Mouse (Mus musculus) neural tube, embryonic 14.5 days (tissue): Measurements from ENCODE around the gene Nup107. TPM values are rescaled to one million over a fixed set of nuclear protein-coding genes. Genes with fewer than 3 reads are reported as not detected.

Experiments used
- ATAC-seq: fragments of 200-750 bp; cut with Nextera tagmentation; 2 replicates; pipeline ENCODE4 v1.8.0; 2017; ENCODE audit warnings: low read depth, mild to moderate bottlenecking, moderate TSS enrichment, moderate library complexity
- H3K27ac ChIP-seq: fragments of 300-500 bp; sonication (generic); 2 replicates; pipeline ENCODE4 v1.5.1; 2014; ENCODE audit warnings: low read depth, mild to moderate bottlenecking, control low read depth, low read length, moderate library complexity, mixed read lengths
- H3K27me3 ChIP-seq: fragments of 300-500 bp; sonication (generic); 2 replicates; pipeline ENCODE4 v1.6.1; 2014; ENCODE audit warnings: low read length; ENCODE audit not compliant: control insufficient read depth, insufficient read depth
- H3K36me3 ChIP-seq: fragments of 300-500 bp; sonication (generic); 2 replicates; pipeline ENCODE4 v1.6.1; 2014; ENCODE audit warnings: low read length, mixed read lengths; ENCODE audit not compliant: control insufficient read depth, insufficient read depth
- H3K4me1 ChIP-seq: fragments of 300-500 bp; sonication (generic); 2 replicates; pipeline ENCODE4 v1.6.1; 2014; ENCODE audit warnings: low read length; ENCODE audit not compliant: control insufficient read depth, insufficient read depth
- H3K4me2 ChIP-seq: fragments of 300-500 bp; sonication (generic); 2 replicates; pipeline ENCODE4 v1.6.1; 2014; ENCODE audit warnings: mild to moderate bottlenecking, low read depth, low read length, control low read depth
- H3K4me3 ChIP-seq: fragments of 300-500 bp; sonication (generic); 2 replicates; pipeline ENCODE4 v1.5.1; 2014; ENCODE audit warnings: low read depth, low read length, control low read depth, mixed read lengths
- H3K9ac ChIP-seq: fragments of 300-500 bp; sonication (generic); replicated peaks from 2 replicates; pipeline ENCODE4 v1.6.1; 2014; ENCODE audit warnings: low read depth, mild to moderate bottlenecking, control low read depth, low read length, mixed read lengths
- H3K9me3 ChIP-seq: fragments of 300-500 bp; sonication (generic); 2 replicates; pipeline ENCODE4 v1.6.1; 2016; ENCODE audit warnings: low read length; ENCODE audit not compliant: control insufficient read depth
- WGBS: fragments of 180-500 bp; shearing (Covaris S2); extraction: QIAGEN DNeasy Blood & Tissue Kit; methylation state at CpG from one replicate; pipeline ENCODE4 v1.1.7; 2014; 5-methylcytosine and 5-hydroxymethylcytosine counted together
- polyA plus RNA-seq: library from polyadenylated mRNA; unstranded; fragments of >200 nt; fragmentation: Nextera tagmentation; extraction: Ambion mirVana; gene quantifications from 2 replicates; pipeline ENCODE4 v1.2.1, GENCODE M21; 2014

Nup107 gene
- polyA plus RNA-seq, 1 experiment from 2014 or later = 34.5 TPM

- 98% methylated on average over 7 of the region's 7 CpGs for WGBS
- Histone ChIP-seq H3K4me2 (no peak overlapping the region), H3K4me3 (no peak overlapping the region), H3K9ac (no peak overlapping the region), H3K9me3 (no peaks in the 10 kb centered on the region), H3K36me3 (peaks cover 26% of the 10 kb centered on the region), H3K27me3 (no peaks in the 10 kb centered on the region), H3K27ac (no peak overlapping the region), H3K4me1 (no peaks in the 10 kb centered on the region)
- ATAC-seq = no peak
Observed at GRCm38 (mm10) chr10:117752304-117752821, 40.1 kb downstream of the Nup107 start.

GRCm38 (mm10) chr10:117751744-117752143 lies 40.8 kb downstream of the Nup107 start:
- no peak for ATAC-seq
- Histone ChIP-seq H3K4me3 (no peak overlapping the region), H3K27ac (no peak overlapping the region), H3K9me3 (no peaks in the 10 kb centered on the region), H3K9ac (no peak overlapping the region), H3K27me3 (no peaks in the 10 kb centered on the region), H3K4me2 (no peak overlapping the region), H3K4me1 (no peaks in the 10 kb centered on the region), H3K36me3 (peaks cover 25% of the 10 kb centered on the region)
- 95% methylated on average over 6 of the region's 6 CpGs for WGBS

GRCm38 (mm10) chr10:117751282-117751610 lies 41.3 kb downstream of the Nup107 start:
- Histone ChIP-seq H3K36me3 (peaks cover 22% of the 10 kb centered on the region), H3K9ac (no peak overlapping the region)

GRCm38 (mm10) chr10:117750529-117751281 lies 41.8 kb downstream of the Nup107 start:
- no peaks in the 10 kb centered on the region for H3K4me1 ChIP-seq
- no peak overlapping the region for H3K4me3 ChIP-seq
- H3K27me3 ChIP-seq = no peaks in the 10 kb centered on the region
- no peaks in the 10 kb centered on the region for H3K9me3 ChIP-seq
- H3K9ac ChIP-seq = no peak overlapping the region
- 98% methylated on average over 5 of the region's 5 CpGs for WGBS
- no peak for ATAC-seq
- peaks cover 19% of the 10 kb centered on the region for H3K36me3 ChIP-seq
- no peak overlapping the region for H3K4me2 ChIP-seq
- no peak overlapping the region for H3K27ac ChIP-seq

More at GRCm38 (mm10) chr10:117751282-117751610, 41.3 kb downstream of the Nup107 start:
- Histone ChIP-seq H3K27ac (no peak overlapping the region), H3K27me3 (no peaks in the 10 kb centered on the region), H3K4me3 (no peak overlapping the region), H3K9me3 (no peaks in the 10 kb centered on the region), H3K4me2 (no peak overlapping the region), H3K4me1 (no peaks in the 10 kb centered on the region)
- no peak for ATAC-seq
- WGBS = 98% methylated on average over 14 of the region's 14 CpGs

- 93% methylated on average over 14 of the region's 14 CpGs for WGBS
- no peak overlapping the region for H3K4me3 ChIP-seq
- H3K36me3 ChIP-seq = peaks cover 11% of the 10 kb centered on the region
- no peaks in the 10 kb centered on the region for H3K27me3 ChIP-seq
- ATAC-seq = no peak
- H3K9me3 ChIP-seq = no peaks in the 10 kb centered on the region
- no peak overlapping the region for H3K9ac ChIP-seq
- no peak overlapping the region for H3K27ac ChIP-seq
- peaks cover 6% of the 10 kb centered on the region; the same call in 1 of the 2 replicates for H3K4me1 ChIP-seq
- no peak overlapping the region for H3K4me2 ChIP-seq
Observed at GRCm38 (mm10) chr10:117749787-117750343, 42.6 kb downstream of the Nup107 start.

- Histone ChIP-seq H3K9me3 (no peaks in the 10 kb centered on the region), H3K27ac (no peak overlapping the region), H3K4me3 (no peak overlapping the region), H3K9ac (no peak overlapping the region), H3K4me1 (peaks cover 12% of the 10 kb centered on the region), H3K36me3 (peaks cover 8% of the 10 kb centered on the region), H3K4me2 (no peak overlapping the region), H3K27me3 (no peaks in the 10 kb centered on the region)
- no peak for ATAC-seq
- 98% methylated on average over 10 of the region's 10 CpGs for WGBS
Observed at GRCm38 (mm10) chr10:117749050-117749686, 43.3 kb downstream of the Nup107 start.

- Histone ChIP-seq H3K36me3 (peaks cover 8% of the 10 kb centered on the region), H3K27me3 (no peaks in the 10 kb centered on the region), H3K4me2 (no peak overlapping the region), H3K4me1 (peaks cover 19% of the 10 kb centered on the region), H3K9me3 (no peaks in the 10 kb centered on the region), H3K27ac (no peak overlapping the region), H3K9ac (no peak overlapping the region), H3K4me3 (no peak overlapping the region)
- ATAC-seq = no peak
- 89% methylated on average over 10 of the region's 10 CpGs for WGBS
Observed at GRCm38 (mm10) chr10:117748276-117749049, 44.0 kb downstream of the Nup107 start.

GRCm38 (mm10) chr10:117747711-117748110 lies 44.8 kb downstream of the Nup107 start:
- Histone ChIP-seq H3K9ac (no peak overlapping the region), H3K27ac (no peak overlapping the region), H3K36me3 (peaks cover 8% of the 10 kb centered on the region), H3K9me3 (no peaks in the 10 kb centered on the region), H3K4me1 (peaks cover 20% of the 10 kb centered on the region), H3K4me2 (no peak overlapping the region), H3K4me3 (no peak overlapping the region), H3K27me3 (no peaks in the 10 kb centered on the region)
- WGBS = 93% methylated on average over 7 of the region's 7 CpGs
- no peak for ATAC-seq
